Mouse (Mus musculus) gastrocnemius, postnatal 25 days (tissue): ENCODE data around the gene Rtn4ip1. TPM values are rescaled to one million over a fixed set of nuclear protein-coding genes. Genes with fewer than 3 reads are reported as not detected.
A peak's percentile ranks its signal among the peaks of the same experiment; 100 is the strongest.

Experiments
- DNase-seq: peaks from one replicate; pipeline ENCODE4 v3.0.0; 2022
- total RNA-seq, 2 experiments: library from RNA; stranded (reverse); gene quantifications; 1 replicate in 1 of 2; 2 replicates in 1 of 2; pipeline ENCODE4 v1.2.3; 2021

Rtn4ip1 gene
- total RNA-seq, 2 experiments from 2014 or later: 23.0 to 26.4 TPM

GRCm38 (mm10) chr10:44002995-44003524 lies 101.5 kb downstream of the Rtn4ip1 start:
- DNase-seq: no peak

DNA sequence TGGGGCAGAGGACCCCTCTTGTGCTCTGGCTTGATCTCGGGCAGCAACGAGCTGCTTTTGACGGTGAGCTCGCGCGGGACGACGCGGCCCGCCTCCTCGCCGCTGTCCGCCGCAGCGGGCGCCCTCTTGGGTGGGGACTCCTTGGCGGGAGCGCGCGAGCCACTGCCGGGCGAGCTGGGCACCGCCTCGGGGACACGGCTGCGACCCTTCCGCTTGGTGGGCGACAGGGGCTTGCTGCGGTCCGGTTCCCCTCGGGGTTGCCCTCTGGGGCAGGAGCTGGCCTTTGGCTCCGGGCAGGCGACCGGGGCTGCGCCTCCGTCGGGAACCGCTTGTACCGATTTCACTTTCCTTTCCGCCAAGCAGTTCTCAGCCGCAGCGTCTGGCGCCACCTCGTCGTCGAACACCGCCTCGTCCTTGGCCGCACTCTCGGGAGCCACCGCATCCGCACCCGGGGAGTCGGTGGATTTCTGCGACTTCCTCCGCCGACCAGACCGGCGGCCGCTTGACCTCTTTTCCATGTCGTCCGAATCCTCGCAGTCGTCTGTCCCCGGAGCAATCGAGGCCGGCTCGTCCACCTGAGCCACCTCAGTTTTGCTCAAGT lies 102.0 kb downstream of the Rtn4ip1 start:
- DNase-seq: peak; percentile 54

DNA sequence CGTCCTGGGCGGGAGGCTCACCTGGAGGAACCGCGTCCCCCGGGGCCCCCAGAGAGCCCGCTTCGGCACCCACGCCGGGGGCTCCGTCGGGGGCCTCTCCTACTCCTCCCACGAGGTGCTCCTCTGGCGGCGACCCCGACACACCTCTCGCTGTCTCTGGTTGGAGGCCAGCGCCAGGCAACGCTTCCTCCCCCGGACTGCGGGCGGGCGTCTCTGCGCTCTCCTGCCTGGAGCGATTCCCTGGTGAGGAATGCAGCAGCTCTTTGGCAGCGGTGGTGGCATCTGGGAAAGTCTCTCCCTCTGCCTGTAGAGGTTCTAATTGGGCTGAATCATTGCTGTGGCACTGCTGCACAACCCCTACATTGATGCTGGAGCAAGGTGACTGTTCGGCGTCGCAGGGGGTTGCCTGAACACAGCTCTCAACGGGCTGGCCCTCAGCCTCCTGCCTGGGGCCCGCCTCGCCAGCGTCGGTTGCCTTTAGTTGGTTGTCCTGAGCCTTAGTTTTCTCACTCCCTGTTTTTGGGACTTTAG lies 102.7 kb downstream of the Rtn4ip1 start:
- DNase-seq: no peak

DNA sequence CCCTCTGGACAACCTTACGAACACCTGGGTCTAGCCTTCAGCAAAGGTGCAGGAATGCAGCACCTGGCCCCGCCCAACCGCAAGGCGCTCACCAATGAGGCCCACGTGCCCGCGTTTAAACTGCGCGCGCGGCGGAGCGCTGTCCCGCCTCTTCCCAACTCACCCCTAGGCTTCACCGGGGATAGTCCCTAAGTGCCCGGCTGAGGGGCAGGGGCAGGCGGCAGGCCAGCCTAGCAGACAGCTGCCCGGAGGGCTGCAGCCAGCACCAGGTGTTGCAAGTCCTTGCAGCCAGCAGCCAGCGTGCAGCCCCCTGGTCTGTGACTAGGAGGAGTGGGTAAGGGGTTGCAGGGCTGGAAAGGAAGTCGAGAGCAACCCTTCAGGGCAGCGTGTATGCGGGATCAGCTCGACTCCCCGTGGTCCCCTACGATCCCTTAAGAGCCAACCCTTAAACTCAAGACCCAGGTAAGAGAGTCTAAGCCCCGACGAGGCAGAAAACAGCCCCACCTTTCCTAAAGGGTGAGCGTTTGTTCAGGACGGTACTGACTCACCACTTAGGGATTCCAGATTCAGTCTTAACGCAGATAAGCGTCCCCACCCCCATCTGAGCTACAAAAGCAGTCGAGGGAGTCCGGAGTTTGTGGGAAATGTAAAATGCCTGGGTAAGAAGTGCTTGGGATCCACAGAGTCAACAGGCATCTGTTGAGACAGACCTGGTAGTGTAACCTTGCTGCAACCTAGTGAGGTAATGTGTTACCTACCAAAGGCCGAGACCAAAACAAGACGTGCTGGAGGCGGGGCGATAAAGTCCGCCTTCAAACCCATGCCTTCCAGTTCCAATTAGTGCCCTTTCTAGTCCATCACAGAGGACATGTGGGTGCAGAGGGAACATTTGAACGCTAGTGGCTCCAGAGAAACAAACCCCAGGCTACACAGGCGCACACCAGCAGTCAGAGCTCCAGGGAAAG lies 104.4 kb downstream of the Rtn4ip1 start:
- no peak for DNase-seq

Other genes with a start within 250 kb of the Rtn4ip1 start
- 10 to 100 TPM; 15.1 to 16.7 TPM for gene Qrsl1, start 62 bp upstream of the Rtn4ip1 start, total RNA-seq
- gene Crybg1, start 247.0 kb downstream of the Rtn4ip1 start, total RNA-seq: 1 to 10 TPM; 1.2 to 1.3 TPM